Mouse (Mus musculus): ENCODE results near the gene Pdp2.
A peak's percentile ranks its signal among the peaks of the same experiment; 100 is the strongest.
"Not testable (repeated sequence)": the region's sequence is repeated elsewhere in the genome, so short reads cannot be mapped to it uniquely, and the experiment has no call there.

Gene Pdp2

GRCm38 (mm10) chr8:104633156-104633744 is 42.0 kb downstream of the Pdp2 start:
- DNase-seq (ENCODE audit: low spot score) = no peak

GRCm38 (mm10) chr8:104635004-104635710 is 43.9 kb downstream of the Pdp2 start:
- DNase-seq (ENCODE audit: low spot score) = no peak

GRCm38 (mm10) chr8:104638010-104638409 is 46.8 kb downstream of the Pdp2 start:
- DNase-seq (ENCODE audit: low spot score) = no peak

DNA sequence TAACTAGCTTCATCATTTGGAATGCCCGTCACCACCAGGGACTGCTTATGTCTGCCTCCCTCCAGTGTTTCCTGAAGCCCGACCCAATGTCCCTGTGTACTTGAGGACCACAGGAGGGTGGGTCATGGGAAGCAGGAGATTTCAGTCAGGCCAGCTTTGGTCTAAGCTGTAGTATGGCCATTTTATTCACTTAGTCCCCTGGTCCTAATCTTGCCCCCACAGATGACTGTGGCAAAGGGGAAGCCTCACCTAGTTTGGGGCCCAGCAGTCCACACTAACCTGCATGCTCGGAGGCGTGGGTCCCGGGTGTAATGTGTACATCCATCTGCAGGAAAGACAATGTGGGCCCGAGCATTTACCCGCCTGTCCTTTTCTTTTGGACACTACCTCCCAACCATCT is 49.0 kb downstream of the Pdp2 start:
- no peak for DNase-seq (ENCODE audit: low spot score)

DNA sequence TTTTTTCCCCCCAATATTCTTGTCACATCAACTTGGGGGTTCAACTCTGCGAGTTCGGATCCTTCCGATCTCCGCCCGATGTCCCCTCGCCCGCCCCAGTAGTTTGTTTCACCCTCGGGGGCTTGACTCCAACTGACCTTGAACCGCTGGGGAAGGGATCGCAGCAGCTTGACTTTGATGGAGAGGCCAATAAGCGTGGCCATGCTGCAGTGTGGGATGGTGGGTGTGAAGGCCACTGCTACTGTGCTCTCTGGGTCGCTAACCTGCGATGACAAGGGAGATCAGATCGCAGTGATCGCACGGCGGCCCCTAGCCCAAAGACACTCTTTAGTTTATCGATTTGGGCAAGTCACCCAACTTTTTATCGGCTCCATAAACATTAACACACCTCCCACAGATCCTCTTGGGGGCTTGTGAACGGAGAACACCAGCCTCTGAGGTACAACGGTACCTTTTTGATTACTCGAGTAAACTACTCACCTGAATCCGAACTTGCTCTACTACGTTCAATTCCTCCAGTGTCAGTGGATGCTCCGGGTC is 49.6 kb downstream of the Pdp2 start:
- DNase-seq (ENCODE audit: low spot score) = no peak

GRCm38 (mm10) chr8:104641426-104642323 is 50.4 kb downstream of the Pdp2 start, which contains the start of gene Ciao2b:
Gene Ciao2b, minus strand, starts transcription at chr8:104641965.
- DNase-seq (ENCODE audit: low spot score) = peak; percentile 78

GRCm38 (mm10) chr8:104642324-104642654 is 51.0 kb downstream of the Pdp2 start:
- no peak for DNase-seq (ENCODE audit: low spot score)

GRCm38 (mm10) chr8:104644187-104644586 is 52.9 kb downstream of the Pdp2 start:
- not testable (repeated sequence) for DNase-seq (ENCODE audit: low spot score)

Data from c-Kit-positive CD71-positive TER-119-positive erythroid progenitor cells, embryonic 14.5 days (primary cell).